Mouse (Mus musculus): Measurements from ENCODE around the gene Gm2163. TPM values are rescaled to one million over a fixed set of nuclear protein-coding genes. Genes with fewer than 3 reads are reported as not detected.
"Not testable (repeated sequence)": the region's sequence is repeated elsewhere in the genome, so short reads cannot be mapped to it uniquely, and the experiment has no call there.

Gm2163 gene
- 0.09 and 0.24 TPM in 2 replicates for polyA plus RNA-seq (2015; fragmentation: Nextera tagmentation; extraction: Ambion mirVana)

DNA sequence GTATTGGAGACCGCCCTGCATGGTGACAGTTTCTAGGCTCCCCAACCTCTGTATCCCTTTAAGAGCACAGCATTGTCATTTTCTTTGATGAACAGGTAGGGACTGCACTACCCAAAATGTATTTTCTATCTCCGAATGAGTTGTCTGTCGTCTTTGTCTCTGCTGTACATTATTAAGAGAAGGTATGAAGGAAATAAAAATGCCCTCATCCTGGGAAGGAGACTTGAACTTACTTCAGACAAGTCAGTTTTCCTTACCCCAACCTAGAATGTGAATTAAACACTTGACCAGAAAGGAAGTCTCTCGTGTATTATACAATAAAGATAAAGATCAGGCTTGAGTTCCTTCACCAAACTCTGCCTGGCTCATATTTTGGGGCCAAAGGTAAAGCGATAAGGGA, at the start of gene Gm2163:
Gm2163 (plus strand) TSS at position 301 of the 400 bp plus-strand sequence.
- H3K9ac ChIP-seq (replicated peaks); H3K4me3 ChIP-seq (replicated peaks); H3K36me3 ChIP-seq; H3K27ac ChIP-seq (replicated peaks); H3K27me3 ChIP-seq (replicated peaks); H3K9me3 ChIP-seq (replicated peaks); H3K4me1 ChIP-seq; H3K4me2 ChIP-seq; ATAC-seq (ENCODE audit: low FRiP score): not testable (repeated sequence)
- no CpG with 5 or more reads among the region's 5 CpGs for WGBS

DNA sequence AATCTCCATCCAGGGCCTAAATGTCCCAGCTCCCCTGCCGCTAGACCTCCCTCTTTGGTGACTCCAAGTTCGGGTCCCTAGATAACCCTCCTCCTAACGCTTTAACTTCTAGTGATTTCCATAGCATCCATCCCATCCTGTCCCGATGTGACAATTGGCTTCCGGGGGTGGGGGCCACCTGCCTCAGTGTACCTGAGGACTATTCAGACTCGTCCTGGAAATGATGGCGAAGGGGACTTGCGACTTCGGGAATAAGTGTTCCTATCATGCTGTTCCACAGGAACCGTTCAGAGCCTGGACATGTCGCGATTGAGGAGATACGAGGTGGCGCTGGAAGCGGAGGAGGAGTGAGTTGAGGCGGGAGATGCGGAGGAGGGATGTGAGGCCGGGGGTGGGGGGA, 27.5 kb upstream of the Gm2163 start, which contains the start of gene Gm21586:
Gm21586 (plus strand) TSS at position 301 of the 400 bp plus-strand sequence.
- H3K36me3 ChIP-seq; H3K4me2 ChIP-seq; H3K27ac ChIP-seq (replicated peaks); ATAC-seq (ENCODE audit: low FRiP score); H3K4me1 ChIP-seq; H3K9me3 ChIP-seq (replicated peaks); H3K27me3 ChIP-seq (replicated peaks); H3K4me3 ChIP-seq (replicated peaks); H3K9ac ChIP-seq (replicated peaks): not testable (repeated sequence)
- WGBS: no CpG with 5 or more reads among the region's 18 CpGs

DNA sequence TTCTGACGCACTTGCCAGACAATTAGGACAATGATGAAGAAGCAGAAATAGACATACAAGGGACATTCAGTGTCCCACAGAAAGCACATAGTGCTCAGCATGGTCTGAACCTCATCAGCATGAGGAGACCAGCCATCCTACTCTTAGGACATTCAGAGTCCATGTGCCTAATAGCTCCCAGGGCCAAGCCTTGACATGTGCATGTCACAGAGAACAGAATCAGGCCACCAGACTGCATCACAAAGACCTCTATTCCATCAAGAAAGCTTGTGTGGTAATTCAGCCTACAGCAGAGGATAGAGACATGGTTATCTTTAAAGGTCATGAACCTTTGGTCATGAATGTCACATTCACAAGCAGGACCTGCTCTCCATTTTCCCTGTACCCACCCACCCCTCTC, 61.5 kb downstream of the Gm2163 start, which contains the start of gene Fam205a2:
Fam205a2 (minus strand) TSS at position 101 of the 400 bp plus-strand sequence.
- H3K4me1 ChIP-seq; H3K27ac ChIP-seq (replicated peaks); ATAC-seq (ENCODE audit: low FRiP score); H3K9ac ChIP-seq (replicated peaks); H3K4me2 ChIP-seq; H3K4me3 ChIP-seq (replicated peaks); H3K36me3 ChIP-seq; H3K9me3 ChIP-seq (replicated peaks); H3K27me3 ChIP-seq (replicated peaks): not testable (repeated sequence)
- no CpG with 5 or more reads among the region's 1 CpGs for WGBS

GRCm38 (mm10) chr4:42611895-42612294, 145.3 kb downstream of the Gm2163 start, which contains the start of gene Gm10591:
Gene Gm10591 (plus strand): TSS chr4:42612195.
- no CpG with 5 or more reads among the region's 5 CpGs for WGBS

DNA sequence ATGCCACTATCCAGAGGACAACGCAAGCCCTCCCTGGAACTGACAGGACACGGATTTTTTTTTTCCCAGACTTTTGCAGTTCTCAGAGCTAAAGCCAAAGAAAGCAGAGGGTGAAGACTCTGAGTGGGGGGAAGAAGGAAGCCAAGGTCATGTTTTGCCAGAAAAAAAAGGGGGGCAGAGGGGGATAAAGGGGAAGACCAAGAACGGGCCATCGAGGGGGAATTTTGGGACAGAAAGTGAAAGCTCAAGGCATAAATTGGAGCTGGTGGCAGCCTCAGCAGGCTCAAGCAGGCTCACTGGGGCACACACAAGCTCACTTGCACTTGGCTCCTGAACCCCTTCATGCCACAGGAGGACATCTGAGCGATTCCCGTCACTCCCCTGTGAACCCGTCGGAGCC, 162.9 kb downstream of the Gm2163 start, which contains the start of gene Gm2564:
Gm2564 (plus strand) TSS at position 301 of the 400 bp plus-strand sequence.
- not testable (repeated sequence) for H3K4me1 ChIP-seq; H3K9me3 ChIP-seq (replicated peaks); H3K4me3 ChIP-seq (replicated peaks); ATAC-seq (ENCODE audit: low FRiP score); H3K9ac ChIP-seq (replicated peaks); H3K4me2 ChIP-seq; H3K36me3 ChIP-seq; H3K27me3 ChIP-seq (replicated peaks); H3K27ac ChIP-seq (replicated peaks)
- WGBS: no CpG with 5 or more reads among the region's 8 CpGs

More at GRCm38 (mm10) chr4:42611895-42612294, 145.3 kb downstream of the Gm2163 start, which contains the start of gene Gm10591:
- not testable (repeated sequence) for H3K4me2 ChIP-seq; H3K27me3 ChIP-seq (replicated peaks); H3K9me3 ChIP-seq (replicated peaks); H3K36me3 ChIP-seq; H3K9ac ChIP-seq (replicated peaks); H3K4me3 ChIP-seq (replicated peaks); H3K27ac ChIP-seq (replicated peaks); ATAC-seq (ENCODE audit: low FRiP score); H3K4me1 ChIP-seq

Other genes with a start within 250 kb of the Gm2163 start
- gene Gm10600, start 226.1 kb upstream of the Gm2163 start, polyA plus RNA-seq (2015; fragmentation: Nextera tagmentation; extraction: Ambion mirVana): not detected in 2 replicates
- gene Ccl21b, start 211.0 kb upstream of the Gm2163 start, polyA plus RNA-seq (2015; fragmentation: Nextera tagmentation; extraction: Ambion mirVana): not detected in 2 replicates
- gene Gm21953, start 172.5 kb upstream of the Gm2163 start, polyA plus RNA-seq (2015; fragmentation: Nextera tagmentation; extraction: Ambion mirVana): not detected in 2 replicates
- gene Fam205a3, start 148.4 kb upstream of the Gm2163 start, polyA plus RNA-seq (2015; fragmentation: Nextera tagmentation; extraction: Ambion mirVana): not detected in 2 replicates
- not detected in 2 replicates for gene Gm21586, start 27.4 kb upstream of the Gm2163 start, polyA plus RNA-seq (2015; fragmentation: Nextera tagmentation; extraction: Ambion mirVana)
- gene Fam205a2, start 61.4 kb downstream of the Gm2163 start, polyA plus RNA-seq (2015; fragmentation: Nextera tagmentation; extraction: Ambion mirVana): not detected in 2 replicates
- gene Gm10591, start 145.4 kb downstream of the Gm2163 start, polyA plus RNA-seq (2015; fragmentation: Nextera tagmentation; extraction: Ambion mirVana): not detected in 2 replicates
- gene Gm2564, start 163.0 kb downstream of the Gm2163 start, polyA plus RNA-seq (2015; fragmentation: Nextera tagmentation; extraction: Ambion mirVana): 0.47 TPM in 1 of 2 replicates, not detected in the other
- not detected in 2 replicates for gene Ccl27b, start 188.5 kb downstream of the Gm2163 start, polyA plus RNA-seq (2015; fragmentation: Nextera tagmentation; extraction: Ambion mirVana)
- gene Il11ra2, start 195.1 kb downstream of the Gm2163 start, polyA plus RNA-seq (2015; fragmentation: Nextera tagmentation; extraction: Ambion mirVana): not detected in 2 replicates

All from neural tube, embryonic 15.5 days (tissue).